Mouse (Mus musculus): ENCODE measurements around the gene Dctd. TPM values are rescaled to one million over a fixed set of nuclear protein-coding genes. Genes with fewer than 3 reads are reported as not detected.

The Dctd gene
- total and polyA plus RNA-seq, 3 experiments = 12.6 to 55.0 (median 19.2) TPM

DNA sequence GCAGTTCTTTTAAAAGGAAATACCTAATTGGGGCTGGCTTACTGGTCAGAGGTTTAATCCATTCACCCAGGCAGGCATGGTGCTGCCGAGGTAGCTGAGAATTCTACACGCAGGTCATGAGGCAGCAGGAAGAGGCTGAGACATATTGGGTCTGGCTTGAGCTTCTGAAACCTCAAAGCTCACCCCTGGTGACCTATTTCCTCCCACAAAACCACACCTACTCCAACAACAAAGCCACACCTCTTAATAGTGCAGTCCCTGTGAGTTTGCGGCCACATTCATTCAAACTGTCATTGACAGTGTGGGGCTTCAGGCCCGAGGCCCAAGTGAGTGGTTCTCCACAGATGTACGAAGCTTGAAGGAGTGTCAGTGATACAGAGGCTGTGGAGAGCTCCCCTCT, 34.4 kb downstream of the Dctd start:
- peaks cover 95% of the 10 kb centered on the region for H3K36me3 ChIP-seq (replicated peaks)
- no peak overlapping the region for H3K4me3 ChIP-seq (ENCODE audit: low read depth, low read length)
- no peaks in the 10 kb centered on the region for H3K27me3 ChIP-seq (ENCODE audit: insufficient read depth, low read length)
- DNase-seq (ENCODE audit: low spot score) = no peak
- no peak for ATAC-seq (ENCODE audit: extremely low read depth, insufficient number of reproducible peaks, low FRiP score, poor library complexity, severe bottlenecking)
- H3K9me3 ChIP-seq (replicated peaks) = no peaks in the 10 kb centered on the region
- no peak for TF ChIP-seq GATA2 (IDR thresholded peaks at IDR 0.05; ENCODE audit: borderline replicate concordance, low read depth, low read length)
- TF ChIP-seq POLR2AphosphoS5 (IDR thresholded peaks at IDR 0.05; ENCODE audit: insufficient replicate concordance, low read depth, low read length) = no peak
- TF ChIP-seq TAL1 (conservative IDR thresholded peaks at IDR 0.05; ENCODE audit: low read depth, low read length) = no peak
- TF ChIP-seq GATA1 (IDR thresholded peaks at IDR 0.05; ENCODE audit: borderline replicate concordance, low read length) = no peak
- TF ChIP-seq CTCF (IDR thresholded peaks at IDR 0.05; ENCODE audit: low read depth, low read length) = no peak
- H3K4me1 ChIP-seq (ENCODE audit: insufficient read depth, low read depth, low read length) = no peaks in the 10 kb centered on the region

DNA sequence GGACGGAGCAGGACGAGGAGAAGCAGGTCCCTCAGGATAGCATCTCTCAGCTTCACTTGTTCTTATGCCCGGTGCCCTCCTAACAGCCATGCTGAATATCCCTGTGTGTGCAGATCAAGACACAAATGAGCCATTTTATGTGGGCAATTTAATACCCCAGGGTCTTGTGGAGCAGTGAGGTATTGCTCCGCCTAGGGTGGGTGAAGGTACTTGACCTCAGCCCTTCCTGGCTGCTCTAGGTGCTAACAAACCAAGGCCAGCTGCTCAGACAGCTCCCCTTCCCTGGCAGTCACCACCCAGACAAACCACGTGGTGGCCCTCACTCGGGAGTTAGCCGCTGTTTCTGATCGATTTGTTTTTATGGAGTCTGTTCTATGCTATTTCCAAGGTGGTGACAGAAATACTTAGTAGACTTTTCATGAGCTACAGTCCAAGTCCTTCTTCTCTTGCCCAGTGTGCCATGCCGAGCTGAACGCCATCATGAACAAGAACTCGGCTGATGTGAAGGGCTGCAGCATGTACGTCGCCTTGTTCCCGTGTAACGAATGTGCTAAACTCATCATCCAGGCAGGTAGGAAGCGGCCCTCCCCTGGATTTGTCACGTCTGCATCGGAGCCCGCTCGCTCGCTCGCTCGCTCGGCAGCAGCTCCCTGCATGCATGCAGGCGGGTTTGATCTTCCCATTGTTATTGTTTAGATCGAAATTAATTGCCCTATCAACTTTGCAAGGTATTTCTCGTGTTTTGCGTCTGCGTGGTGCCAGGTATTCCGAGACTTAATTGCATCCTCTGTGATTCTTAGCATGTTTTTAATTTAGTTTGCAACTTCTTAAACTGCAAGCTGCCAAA, 38.1 kb downstream of the Dctd start:
- TF ChIP-seq POLR2AphosphoS5 (IDR thresholded peaks at IDR 0.05; ENCODE audit: insufficient replicate concordance, low read depth, low read length) = no peak
- no peak for TF ChIP-seq TAL1 (conservative IDR thresholded peaks at IDR 0.05; ENCODE audit: low read depth, low read length)
- no peak for TF ChIP-seq CTCF (IDR thresholded peaks at IDR 0.05; ENCODE audit: low read depth, low read length)
- peaks cover 94% of the 10 kb centered on the region for H3K36me3 ChIP-seq (replicated peaks)
- DNase-seq (ENCODE audit: low spot score) (no peak), ATAC-seq (ENCODE audit: extremely low read depth, insufficient number of reproducible peaks, low FRiP score, poor library complexity, severe bottlenecking) (no peak)
- no peaks in the 10 kb centered on the region for H3K4me1 ChIP-seq (ENCODE audit: insufficient read depth, low read depth, low read length)
- no peaks in the 10 kb centered on the region for H3K9me3 ChIP-seq (replicated peaks)
- H3K27me3 ChIP-seq (ENCODE audit: insufficient read depth, low read length) = no peaks in the 10 kb centered on the region
- H3K4me3 ChIP-seq (ENCODE audit: low read depth, low read length) = no peak overlapping the region

DNA sequence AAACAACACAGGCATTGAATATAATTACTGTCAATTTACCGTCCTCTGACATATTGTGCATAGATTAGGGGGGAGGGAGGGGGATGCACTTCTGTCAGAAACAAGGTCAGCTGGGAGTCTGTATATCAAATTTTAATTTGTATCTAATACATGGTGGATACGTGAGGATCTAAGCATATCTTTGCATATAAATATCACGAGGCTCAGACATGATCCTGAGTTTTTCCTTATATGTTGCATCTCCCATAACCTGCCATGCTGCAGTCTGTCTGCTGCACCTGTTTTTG, 38.7 kb downstream of the Dctd start:
- Histone ChIP-seq H3K9me3 (replicated peaks) (no peaks in the 10 kb centered on the region), H3K27me3 (ENCODE audit: insufficient read depth, low read length) (no peaks in the 10 kb centered on the region), H3K36me3 (replicated peaks) (peaks cover 93% of the 10 kb centered on the region), H3K4me3 (ENCODE audit: low read depth, low read length) (no peak overlapping the region), H3K4me1 (ENCODE audit: insufficient read depth, low read depth, low read length) (no peaks in the 10 kb centered on the region)
- no peak for TF ChIP-seq POLR2AphosphoS5 (IDR thresholded peaks at IDR 0.05; ENCODE audit: insufficient replicate concordance, low read depth, low read length)
- no peak for TF ChIP-seq GATA1 (IDR thresholded peaks at IDR 0.05; ENCODE audit: borderline replicate concordance, low read length)
- TF ChIP-seq TAL1 (conservative IDR thresholded peaks at IDR 0.05; ENCODE audit: low read depth, low read length) = no peak
- TF ChIP-seq GATA2 (IDR thresholded peaks at IDR 0.05; ENCODE audit: borderline replicate concordance, low read depth, low read length) = no peak
- TF ChIP-seq CTCF (IDR thresholded peaks at IDR 0.05; ENCODE audit: low read depth, low read length) = no peak
- DNase-seq (ENCODE audit: low spot score) (no peak), ATAC-seq (ENCODE audit: extremely low read depth, insufficient number of reproducible peaks, low FRiP score, poor library complexity, severe bottlenecking) (no peak)

DNA sequence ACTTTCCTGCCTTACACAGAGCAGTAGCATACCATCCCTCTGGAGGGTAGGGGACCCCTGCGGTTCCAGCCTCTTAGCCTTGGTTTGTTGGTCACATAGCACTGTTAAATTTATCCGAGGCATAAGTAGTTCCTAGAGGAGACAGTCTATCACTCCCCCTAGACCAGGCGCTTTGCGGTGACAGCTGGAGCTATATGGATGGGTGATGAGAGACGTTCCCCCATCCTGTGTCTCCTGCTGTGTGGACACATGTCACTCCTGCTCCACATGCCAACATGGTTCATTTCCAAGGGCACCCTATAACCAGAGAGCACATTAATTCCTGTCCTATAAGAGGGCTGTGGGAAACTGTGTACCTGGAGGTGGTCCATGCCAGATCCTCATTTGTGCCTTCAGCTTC, 42.1 kb downstream of the Dctd start:
- Histone ChIP-seq H3K9me3 (replicated peaks) (0 out of 2 replicates have a peak, but pooled peaks cover 3% of the 10 kb centered on the region), H3K4me3 (ENCODE audit: low read depth, low read length) (no peak overlapping the region), H3K27me3 (ENCODE audit: insufficient read depth, low read length) (no peaks in the 10 kb centered on the region), H3K4me1 (ENCODE audit: insufficient read depth, low read depth, low read length) (no peaks in the 10 kb centered on the region), H3K36me3 (replicated peaks) (peaks cover 74% of the 10 kb centered on the region)
- TF ChIP-seq POLR2AphosphoS5 (IDR thresholded peaks at IDR 0.05; ENCODE audit: insufficient replicate concordance, low read depth, low read length) = no peak
- TF ChIP-seq GATA1 (IDR thresholded peaks at IDR 0.05; ENCODE audit: borderline replicate concordance, low read length) = no peak
- TF ChIP-seq TAL1 (conservative IDR thresholded peaks at IDR 0.05; ENCODE audit: low read depth, low read length) = no peak
- no peak for TF ChIP-seq CTCF (IDR thresholded peaks at IDR 0.05; ENCODE audit: low read depth, low read length)
- TF ChIP-seq GATA2 (IDR thresholded peaks at IDR 0.05; ENCODE audit: borderline replicate concordance, low read depth, low read length) = no peak
- ATAC-seq (ENCODE audit: extremely low read depth, insufficient number of reproducible peaks, low FRiP score, poor library complexity, severe bottlenecking) = no peak
- no peak for DNase-seq (ENCODE audit: low spot score)

DNA sequence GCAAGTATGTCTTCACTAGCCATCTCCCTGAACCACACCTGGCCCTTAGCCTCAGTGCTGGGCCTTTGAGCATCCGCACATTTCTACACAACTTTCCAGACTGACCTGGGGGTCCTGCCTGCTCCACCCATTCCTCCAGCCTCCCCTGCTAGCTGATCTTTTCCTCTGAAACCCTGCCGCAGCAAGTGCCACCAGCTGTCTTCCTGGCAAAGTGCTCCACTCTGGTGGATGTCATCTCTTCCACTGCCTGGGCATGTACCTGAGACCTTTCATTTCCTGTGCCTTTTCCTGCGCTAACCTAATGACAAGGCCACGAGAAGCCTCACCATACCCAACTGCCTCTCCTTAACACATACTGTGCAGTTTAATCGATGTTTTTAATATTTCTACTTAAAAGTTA, 46.9 kb downstream of the Dctd start:
- no peak overlapping the region for H3K4me3 ChIP-seq (ENCODE audit: low read depth, low read length)
- no peak for ATAC-seq (ENCODE audit: extremely low read depth, insufficient number of reproducible peaks, low FRiP score, poor library complexity, severe bottlenecking)
- no peaks in the 10 kb centered on the region for H3K4me1 ChIP-seq (ENCODE audit: insufficient read depth, low read depth, low read length)
- H3K36me3 ChIP-seq (replicated peaks) = peaks cover 29% of the 10 kb centered on the region
- H3K9me3 ChIP-seq (replicated peaks) = peaks cover 4% of the 10 kb centered on the region; the same call in 1 of the 2 replicates
- no peaks in the 10 kb centered on the region for H3K27me3 ChIP-seq (ENCODE audit: insufficient read depth, low read length)
- DNase-seq (ENCODE audit: low spot score) = no peak
- TF ChIP-seq GATA1 (IDR thresholded peaks at IDR 0.05; ENCODE audit: borderline replicate concordance, low read length) (no peak), POLR2AphosphoS5 (IDR thresholded peaks at IDR 0.05; ENCODE audit: insufficient replicate concordance, low read depth, low read length) (no peak), CTCF (IDR thresholded peaks at IDR 0.05; ENCODE audit: low read depth, low read length) (no peak)

DNA sequence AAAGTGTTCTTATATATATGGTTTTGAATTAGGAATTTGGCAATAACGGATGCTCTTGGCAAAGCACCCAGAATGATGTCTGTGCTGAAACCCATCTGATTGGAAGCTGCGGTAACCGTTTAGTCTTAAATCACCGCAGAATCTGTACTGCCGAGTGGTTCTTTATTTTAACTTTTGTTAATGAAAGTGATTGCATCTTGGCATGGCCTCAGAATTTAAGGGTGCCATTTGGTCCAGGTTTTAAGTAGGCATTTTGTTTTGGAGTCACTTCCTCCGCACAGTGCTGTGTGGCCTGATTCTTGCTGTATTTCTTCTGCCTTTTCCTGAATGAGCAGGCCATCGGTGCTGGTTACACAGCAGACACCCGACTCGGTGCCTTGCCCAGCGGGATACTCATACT, 47.6 kb downstream of the Dctd start:
- TF ChIP-seq POLR2AphosphoS5 (IDR thresholded peaks at IDR 0.05; ENCODE audit: insufficient replicate concordance, low read depth, low read length) = no peak
- no peak for TF ChIP-seq TAL1 (conservative IDR thresholded peaks at IDR 0.05; ENCODE audit: low read depth, low read length)
- TF ChIP-seq GATA2 (IDR thresholded peaks at IDR 0.05; ENCODE audit: borderline replicate concordance, low read depth, low read length) = no peak
- TF ChIP-seq CTCF (IDR thresholded peaks at IDR 0.05; ENCODE audit: low read depth, low read length) = no peak
- TF ChIP-seq GATA1 (IDR thresholded peaks at IDR 0.05; ENCODE audit: borderline replicate concordance, low read length) = no peak
- H3K27me3 ChIP-seq (ENCODE audit: insufficient read depth, low read length) = no peaks in the 10 kb centered on the region
- ATAC-seq (ENCODE audit: extremely low read depth, insufficient number of reproducible peaks, low FRiP score, poor library complexity, severe bottlenecking) (no peak), DNase-seq (ENCODE audit: low spot score) (no peak)
- no peak overlapping the region for H3K4me3 ChIP-seq (ENCODE audit: low read depth, low read length)
- no peaks in the 10 kb centered on the region for H3K4me1 ChIP-seq (ENCODE audit: insufficient read depth, low read depth, low read length)
- peaks cover 23% of the 10 kb centered on the region for H3K36me3 ChIP-seq (replicated peaks)
- H3K9me3 ChIP-seq (replicated peaks) = peaks cover 4% of the 10 kb centered on the region; the same call in 1 of the 2 replicates
